Mouse (Mus musculus): ENCODE results near the gene Nudt2. TPM values are rescaled to one million over a fixed set of nuclear protein-coding genes. Genes with fewer than 3 reads are reported as not detected.
"Not testable (repeated sequence)": the region's sequence is repeated elsewhere in the genome, so short reads cannot be mapped to it uniquely, and the experiment has no call there.

Gene Nudt2
- total RNA-seq, 1 experiment, result 19.8 TPM

- no peak overlapping the region for H3K27ac ChIP-seq (ENCODE audit: insufficient read depth, low read depth, low read length, poor library complexity, severe bottlenecking)
- TF ChIP-seq CHD2 (IDR thresholded peaks at IDR 0.05; ENCODE audit: low read depth, low read length) (no peak), ZNF384 (IDR thresholded peaks at IDR 0.05; ENCODE audit: low read depth, low read length) (no peak), MAFK (IDR thresholded peaks at IDR 0.05; ENCODE audit: insufficient read depth, low read depth, low read length) (no peak), HCFC1 (IDR thresholded peaks at IDR 0.05; ENCODE audit: borderline replicate concordance, insufficient read depth, low read length) (no peak), ZC3H11A (IDR thresholded peaks at IDR 0.05; ENCODE audit: borderline replicate concordance, low read depth, low read length) (no peak)
- no peak for DNase-seq (ENCODE audit: low read depth, low spot score)
- peaks cover 4% of the 10 kb centered on the region; the same call in 1 of the 2 replicates for H3K36me3 ChIP-seq (ENCODE audit: control insufficient read depth, insufficient read depth, low read length, poor library complexity, severe bottlenecking)
- H3K4me1 ChIP-seq (ENCODE audit: control insufficient read depth in 2 of 2, insufficient read depth in 2 of 2, low read length in 2 of 2, poor library complexity in 1 of 2), result no peaks in the 10 kb centered on the region
- no peak overlapping the region for H3K9ac ChIP-seq (ENCODE audit: insufficient read depth, low read depth, low read length, poor library complexity, severe bottlenecking)
- in situ Hi-C loops (cut with MboI; ENCODE audit: low sequenced_read_pairs in 2 of 2, unreplicated experiment in 2 of 2), result no loop called here
- no peak overlapping the region for H3K4me3 ChIP-seq (ENCODE audit: insufficient read depth in 1 of 2, low read depth in 1 of 2, low read length in 2 of 2, poor library complexity in 1 of 2, severe bottlenecking in 1 of 2)
- H3K9me3 ChIP-seq (ENCODE audit: control insufficient read depth, insufficient read depth, low read depth, low read length), result peaks cover 3% of the 10 kb centered on the region
Observed at GRCm38 (mm10) chr4:41447595-41447994, 17.4 kb upstream of the Nudt2 start.

DNA sequence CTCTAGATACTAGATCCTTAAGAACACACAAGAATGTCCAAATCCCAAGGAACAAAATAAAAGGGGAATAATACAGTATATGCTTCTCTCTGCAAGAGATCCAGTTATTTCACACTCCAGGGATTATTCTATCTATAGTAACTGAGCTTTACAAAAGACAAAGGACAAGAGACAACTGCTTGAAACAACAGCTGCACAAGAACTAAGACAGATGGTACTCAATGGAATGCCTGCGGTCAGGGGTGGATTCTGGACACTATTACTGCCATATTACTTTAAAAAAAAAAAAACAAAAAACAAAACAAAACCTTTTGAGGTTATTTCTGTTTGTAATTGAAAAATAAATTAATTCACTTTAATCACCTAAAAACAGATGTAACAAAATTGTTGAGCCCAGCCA, 4.3 kb upstream of the Nudt2 start:
- in situ Hi-C loops (cut with MboI; ENCODE audit: low sequenced_read_pairs in 2 of 2, unreplicated experiment in 2 of 2), result no loop called here
- TF ChIP-seq ZC3H11A (IDR thresholded peaks at IDR 0.05; ENCODE audit: borderline replicate concordance, low read depth, low read length) (no peak), HCFC1 (IDR thresholded peaks at IDR 0.05; ENCODE audit: borderline replicate concordance, insufficient read depth, low read length) (no peak), ZNF384 (IDR thresholded peaks at IDR 0.05; ENCODE audit: low read depth, low read length) (no peak), CHD2 (IDR thresholded peaks at IDR 0.05; ENCODE audit: low read depth, low read length) (no peak), MAFK (IDR thresholded peaks at IDR 0.05; ENCODE audit: insufficient read depth, low read depth, low read length) (no peak)
- H3K9ac ChIP-seq (ENCODE audit: insufficient read depth, low read depth, low read length, poor library complexity, severe bottlenecking), result no peak overlapping the region
- H3K36me3 ChIP-seq (ENCODE audit: control insufficient read depth, insufficient read depth, low read length, poor library complexity, severe bottlenecking), result peaks cover 2% of the 10 kb centered on the region; the same call in 1 of the 2 replicates
- H3K4me3 ChIP-seq (ENCODE audit: insufficient read depth in 1 of 2, low read depth in 1 of 2, low read length in 2 of 2, poor library complexity in 1 of 2, severe bottlenecking in 1 of 2), result no peak overlapping the region
- H3K9me3 ChIP-seq (ENCODE audit: control insufficient read depth, insufficient read depth, low read depth, low read length), result peaks cover 4% of the 10 kb centered on the region
- no peak for DNase-seq (ENCODE audit: low read depth, low spot score)
- H3K27ac ChIP-seq (ENCODE audit: insufficient read depth, low read depth, low read length, poor library complexity, severe bottlenecking), result no peak overlapping the region
- H3K4me1 ChIP-seq (ENCODE audit: control insufficient read depth in 2 of 2, insufficient read depth in 2 of 2, low read length in 2 of 2, poor library complexity in 1 of 2), result peaks cover 0 to 2% of the 10 kb centered on the region in 2 experiments; a peak in 2 of 4 replicates

GRCm38 (mm10) chr4:41463051-41463738, 1.8 kb upstream of the Nudt2 start:
- H3K9me3 ChIP-seq (ENCODE audit: control insufficient read depth, insufficient read depth, low read depth, low read length); H3K4me1 ChIP-seq (ENCODE audit: control insufficient read depth in 2 of 2, insufficient read depth in 2 of 2, low read length in 2 of 2, poor library complexity in 1 of 2); H3K4me3 ChIP-seq (ENCODE audit: insufficient read depth in 1 of 2, low read depth in 1 of 2, low read length in 2 of 2, poor library complexity in 1 of 2, severe bottlenecking in 1 of 2); H3K36me3 ChIP-seq (ENCODE audit: control insufficient read depth, insufficient read depth, low read length, poor library complexity, severe bottlenecking); H3K27ac ChIP-seq (ENCODE audit: insufficient read depth, low read depth, low read length, poor library complexity, severe bottlenecking); in situ Hi-C loops (cut with MboI; ENCODE audit: low sequenced_read_pairs in 2 of 2, unreplicated experiment in 2 of 2); H3K9ac ChIP-seq (ENCODE audit: insufficient read depth, low read depth, low read length, poor library complexity, severe bottlenecking); DNase-seq (ENCODE audit: low read depth, low spot score): not testable (repeated sequence)

DNA sequence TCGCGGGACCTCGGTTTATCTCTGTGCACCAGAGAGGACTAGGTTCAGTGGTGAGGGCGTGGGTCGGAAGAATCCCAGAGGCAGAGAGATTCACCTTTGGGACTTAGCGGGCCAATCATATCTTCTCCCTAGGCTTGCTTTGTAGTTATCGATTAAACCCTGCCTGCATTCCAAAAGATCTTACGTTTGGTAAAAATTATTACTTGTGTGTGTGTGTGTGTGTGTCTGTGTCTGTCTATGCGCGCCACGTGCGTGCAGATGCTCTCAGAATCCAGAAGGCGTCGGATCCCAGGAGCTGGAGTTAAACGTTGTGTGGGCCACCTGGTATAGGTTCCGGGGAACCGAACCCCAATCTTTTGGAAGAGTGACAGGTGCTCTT, 325 bp downstream of the Nudt2 start:
- no peak for TF ChIP-seq MAFK (IDR thresholded peaks at IDR 0.05; ENCODE audit: insufficient read depth, low read depth, low read length)
- no peak for TF ChIP-seq CHD2 (IDR thresholded peaks at IDR 0.05; ENCODE audit: low read depth, low read length)
- TF ChIP-seq ZC3H11A (IDR thresholded peaks at IDR 0.05; ENCODE audit: borderline replicate concordance, low read depth, low read length), result no peak
- peak overlapping the region; percentile 97 for H3K9ac ChIP-seq (ENCODE audit: insufficient read depth, low read depth, low read length, poor library complexity, severe bottlenecking)
- H3K9me3 ChIP-seq (ENCODE audit: control insufficient read depth, insufficient read depth, low read depth, low read length), result peaks cover 2% of the 10 kb centered on the region; the same call in 1 of the 2 replicates
- DNase-seq (ENCODE audit: low read depth, low spot score), result no peak
- peaks cover 2% of the 10 kb centered on the region; the same call in 1 of the 2 replicates for H3K36me3 ChIP-seq (ENCODE audit: control insufficient read depth, insufficient read depth, low read length, poor library complexity, severe bottlenecking)
- in situ Hi-C loops (cut with MboI; ENCODE audit: low sequenced_read_pairs in 2 of 2, unreplicated experiment in 2 of 2), result no loop called here
- no peak overlapping the region for H3K27ac ChIP-seq (ENCODE audit: insufficient read depth, low read depth, low read length, poor library complexity, severe bottlenecking)
- peaks cover 2 to 4% of the 10 kb centered on the region in 2 experiments; a peak in 2 of 4 replicates for H3K4me1 ChIP-seq (ENCODE audit: control insufficient read depth in 2 of 2, insufficient read depth in 2 of 2, low read length in 2 of 2, poor library complexity in 1 of 2)
- H3K4me3 ChIP-seq (ENCODE audit: insufficient read depth in 1 of 2, low read depth in 1 of 2, low read length in 2 of 2, poor library complexity in 1 of 2, severe bottlenecking in 1 of 2), result peak overlapping the region; percentile 87 to 91

All from ES-E14 (cell line).